Mouse (Mus musculus) midbrain, postnatal 0 days (tissue): ENCODE measurements around the gene Gnaz. TPM values are rescaled to one million over a fixed set of nuclear protein-coding genes. Genes with fewer than 3 reads are reported as not detected.

Experiments used
- ATAC-seq: fragments of 200-750 bp; cut with Nextera tagmentation; 2 replicates; pipeline ENCODE4 v1.8.0; 2017; ENCODE audit warnings: moderate number of reproducible peaks, mild to moderate bottlenecking, moderate TSS enrichment, moderate library complexity; ENCODE audit not compliant: low FRiP score
- DNase-seq: peaks from one replicate; pipeline ENCODE4 v3.0.0-alpha.2; 2015; ENCODE audit warnings: low spot score
- H3K27ac ChIP-seq: fragments of 300-500 bp; sonication (generic); 2 replicates; pipeline ENCODE4 v1.5.1; 2014; ENCODE audit warnings: low read depth, mild to moderate bottlenecking, low read length, mixed read lengths
- H3K27me3 ChIP-seq: fragments of 300-500 bp; sonication (generic); 2 replicates; pipeline ENCODE4 v1.6.1; 2014; ENCODE audit warnings: low read length, control low read depth, mixed read lengths; ENCODE audit not compliant: insufficient read depth
- H3K36me3 ChIP-seq: fragments of 300-500 bp; sonication (generic); 2 replicates; pipeline ENCODE4 v1.6.1; 2014; ENCODE audit warnings: low read length, control low read depth, mixed read lengths; ENCODE audit not compliant: insufficient read depth
- H3K4me1 ChIP-seq: fragments of 300-500 bp; sonication (generic); 2 replicates; pipeline ENCODE4 v1.6.1; 2014; ENCODE audit warnings: mild to moderate bottlenecking, control low read depth, antibody characterized with exemption, low read length, mixed read lengths; ENCODE audit not compliant: insufficient read depth
- H3K4me2 ChIP-seq: fragments of 300-500 bp; sonication (generic); 2 replicates; pipeline ENCODE4 v1.6.1; 2014; ENCODE audit warnings: low read depth, mild to moderate bottlenecking, low read length, mixed read lengths; ENCODE audit not compliant: poor library complexity, severe bottlenecking
- H3K4me3 ChIP-seq: fragments of 300-500 bp; sonication (generic); 2 replicates; pipeline ENCODE4 v1.5.1; 2014; ENCODE audit warnings: low read depth, mild to moderate bottlenecking, low read length, moderate library complexity
- H3K9ac ChIP-seq: fragments of 300-500 bp; sonication (generic); replicated peaks from 2 replicates; pipeline ENCODE4 v1.6.1; 2014; ENCODE audit warnings: mild to moderate bottlenecking, low read length, moderate library complexity, mixed read lengths; ENCODE audit not compliant: poor library complexity, severe bottlenecking
- H3K9me3 ChIP-seq: fragments of 300-500 bp; sonication (generic); 2 replicates; pipeline ENCODE4 v1.6.1; 2016; ENCODE audit warnings: low read length, control low read depth
- CTCF ChIP-seq: IDR thresholded peaks from 2 replicates; pipeline ENCODE4 v1.5.1; 2016; ENCODE audit warnings: antibody characterized with exemption, mild to moderate bottlenecking
- WGBS: fragments of 180-500 bp; shearing (Covaris S2); extraction: QIAGEN DNeasy Blood & Tissue Kit; methylation state at CpG from one replicate; pipeline ENCODE4 v1.1.7; 2014; 5-methylcytosine and 5-hydroxymethylcytosine counted together
- polyA plus RNA-seq: library from polyadenylated mRNA; unstranded; fragments of >200 nt; fragmentation: Nextera tagmentation; extraction: Ambion mirVana; gene quantifications from 2 replicates; pipeline ENCODE4 v1.2.1, GENCODE M21; 2015
- total RNA-seq: library from RNA; depleted of rRNA; stranded (reverse); fragments of >200 nt; gene quantifications from 2 replicates; pipeline ENCODE4 v1.2.3, GENCODE M21; 2014

The Gnaz gene
- total and polyA plus RNA-seq, 2 experiments from 2014 or later: 132 to 219 TPM

DNA sequence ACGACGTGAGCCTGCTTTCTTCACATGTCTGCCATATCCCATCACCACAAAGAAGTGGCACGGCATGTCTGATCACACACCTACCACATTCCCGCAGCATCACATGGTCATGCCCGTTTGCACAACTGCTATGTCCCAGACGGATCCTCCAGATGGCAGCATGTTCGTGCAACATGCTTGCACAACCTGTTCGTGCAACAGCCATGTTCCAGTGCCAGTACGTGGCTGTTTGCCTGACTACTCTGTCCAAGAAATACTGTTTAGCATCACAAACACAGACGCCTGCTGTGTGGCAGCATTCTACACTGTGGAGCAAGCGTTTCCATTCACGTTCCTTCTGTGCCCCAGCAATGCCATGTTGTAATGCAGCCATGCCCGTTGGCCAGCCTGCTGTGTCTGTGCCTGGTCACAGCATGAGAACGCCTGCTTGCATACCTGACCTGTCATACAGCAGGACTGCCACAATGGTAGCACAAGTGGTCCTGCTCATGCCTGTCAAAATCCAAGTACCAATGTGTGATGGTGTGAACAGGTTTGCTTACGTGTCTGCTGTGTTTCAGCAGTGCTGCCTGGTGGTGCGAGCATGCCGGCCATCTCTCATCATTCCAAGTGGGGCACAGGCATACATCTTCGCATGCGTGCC, 33.3 kb upstream of the Gnaz start:
- Histone ChIP-seq H3K36me3 (no peaks in the 10 kb centered on the region), H3K27me3 (no peaks in the 10 kb centered on the region), H3K4me3 (no peak overlapping the region), H3K27ac (no peak overlapping the region), H3K4me2 (no peak overlapping the region), H3K9me3 (no peaks in the 10 kb centered on the region), H3K9ac (no peak overlapping the region), H3K4me1 (no peaks in the 10 kb centered on the region)
- WGBS: 76% methylated on average over 19 of the region's 19 CpGs
- peak; percentile 41 for DNase-seq
- ATAC-seq: no peak
- peak; percentile 49 for TF ChIP-seq CTCF

DNA sequence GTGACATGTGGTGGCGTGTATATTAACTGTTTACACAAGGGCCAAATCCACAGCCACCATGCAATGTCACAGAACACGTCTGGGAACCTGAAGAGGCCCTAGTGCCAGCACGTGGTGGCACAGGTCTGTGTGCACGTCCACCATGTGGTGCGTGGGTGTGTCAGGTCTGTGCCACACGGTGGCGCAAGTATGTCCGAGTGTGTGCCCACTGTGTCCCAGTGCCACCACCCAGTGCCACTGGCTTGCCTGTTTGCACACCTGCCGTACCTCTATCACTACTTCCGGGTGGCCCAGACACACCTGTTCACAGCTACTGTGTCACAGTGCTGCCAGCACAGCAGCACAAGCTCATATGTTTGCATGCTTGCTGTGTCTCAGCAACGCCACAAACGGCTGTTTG, 32.5 kb upstream of the Gnaz start:
- no peak for ATAC-seq
- 84% methylated on average over 12 of the region's 12 CpGs for WGBS
- TF ChIP-seq CTCF: no peak

DNA sequence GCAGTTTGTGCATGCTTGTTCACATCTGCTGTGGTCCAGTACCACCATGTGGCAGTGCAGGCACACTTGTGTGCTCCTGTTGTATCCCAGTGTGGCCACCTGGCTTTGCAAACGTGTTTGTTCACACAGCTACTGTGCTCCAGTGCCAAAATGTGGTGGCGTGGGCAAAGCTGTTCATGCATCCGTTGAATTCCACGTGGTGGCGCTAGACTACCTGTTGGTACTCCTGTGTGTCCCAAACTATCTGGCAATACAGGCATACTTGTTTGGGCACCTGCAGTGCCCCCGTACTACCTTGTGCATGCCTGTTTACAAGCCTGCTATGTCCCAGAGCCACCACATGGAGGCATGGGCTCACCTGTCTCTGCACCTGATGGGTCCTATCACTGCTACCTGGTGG, 32.0 kb upstream of the Gnaz start:
- DNase-seq: peak; percentile 55
- Histone ChIP-seq H3K27ac (no peak overlapping the region), H3K36me3 (no peaks in the 10 kb centered on the region), H3K9me3 (no peaks in the 10 kb centered on the region), H3K4me2 (no peak overlapping the region), H3K4me3 (no peak overlapping the region), H3K4me1 (no peaks in the 10 kb centered on the region), H3K27me3 (no peaks in the 10 kb centered on the region), H3K9ac (no peak overlapping the region)
- peak; percentile 70 for TF ChIP-seq CTCF
- no peak for ATAC-seq
- WGBS: 27% methylated on average over 6 of the region's 6 CpGs

More for the DNA sequence above, 32.5 kb upstream of the Gnaz start:
- H3K9ac ChIP-seq: no peak overlapping the region
- no peaks in the 10 kb centered on the region for H3K9me3 ChIP-seq
- H3K27ac ChIP-seq: no peak overlapping the region
- no peak overlapping the region for H3K4me2 ChIP-seq
- no peaks in the 10 kb centered on the region for H3K4me1 ChIP-seq
- no peaks in the 10 kb centered on the region for H3K36me3 ChIP-seq
- H3K4me3 ChIP-seq: no peak overlapping the region
- no peak for DNase-seq
- no peaks in the 10 kb centered on the region for H3K27me3 ChIP-seq

DNA sequence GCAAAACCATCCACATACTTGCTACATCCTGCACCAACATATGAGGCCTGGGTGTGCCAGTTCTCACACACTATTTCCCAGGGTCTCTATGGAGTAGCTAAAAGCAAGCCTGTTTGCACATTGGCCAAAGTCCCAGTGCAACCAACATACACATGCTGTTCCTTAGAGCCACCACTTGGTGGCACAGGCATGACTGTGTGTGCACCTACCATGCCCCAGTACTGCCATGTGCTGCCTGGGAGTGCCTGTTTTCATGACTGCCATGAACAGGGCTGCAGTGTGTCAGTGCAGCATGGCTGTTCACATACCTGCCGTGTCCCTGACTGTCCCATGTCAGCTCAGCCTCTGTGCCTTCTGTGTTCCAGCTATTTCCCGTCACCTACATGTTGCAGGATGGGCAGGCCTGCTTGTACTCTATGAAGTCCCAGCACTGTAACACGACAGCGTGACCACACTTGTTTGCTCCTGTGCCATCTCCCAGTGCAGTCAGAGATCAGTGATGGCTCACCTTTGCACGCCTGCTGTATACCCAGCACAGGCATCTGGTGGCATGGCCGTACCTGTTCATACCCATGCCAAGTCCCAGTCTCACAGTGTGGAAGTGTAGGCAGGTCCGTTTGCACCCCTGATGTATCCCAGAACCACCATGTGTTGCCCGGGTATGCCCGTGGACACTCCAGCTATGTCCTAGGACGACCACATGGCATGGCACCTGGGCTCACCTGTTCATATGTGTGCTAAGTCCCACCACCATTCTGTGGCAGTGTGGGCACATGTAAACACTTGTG, 29.8 kb upstream of the Gnaz start:
- peak; percentile 79 for DNase-seq
- Histone ChIP-seq H3K4me1 (no peaks in the 10 kb centered on the region), H3K27ac (no peak overlapping the region), H3K27me3 (no peaks in the 10 kb centered on the region), H3K9me3 (no peaks in the 10 kb centered on the region), H3K9ac (no peak overlapping the region), H3K36me3 (no peaks in the 10 kb centered on the region), H3K4me2 (no peak overlapping the region), H3K4me3 (no peak overlapping the region)
- peak; percentile 79 for TF ChIP-seq CTCF
- ATAC-seq: no peak
- 79% methylated on average over 10 of the region's 10 CpGs for whole genome bisulfite sequencing

DNA sequence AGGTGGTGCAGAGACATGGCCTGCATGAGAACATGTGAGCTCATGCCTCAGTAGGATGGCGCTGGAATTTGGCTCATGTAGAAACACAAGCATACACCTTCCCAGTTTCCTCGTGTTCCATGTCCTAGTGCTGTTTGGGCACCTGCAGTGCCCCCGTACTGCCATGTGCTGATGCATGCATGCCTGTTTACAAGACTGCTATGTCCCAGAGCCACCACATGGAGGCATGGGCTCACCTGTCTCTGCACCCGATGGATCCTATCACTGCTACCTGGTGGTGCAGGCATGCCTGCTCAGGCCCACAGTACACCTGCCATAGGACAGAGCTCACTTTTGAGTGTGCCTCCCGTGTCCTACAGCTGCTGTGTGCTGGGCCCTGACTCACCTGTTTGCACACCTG, 28.6 kb upstream of the Gnaz start:
- WGBS: 78% methylated on average over 5 of the region's 5 CpGs
- H3K27ac ChIP-seq: no peak overlapping the region

DNA sequence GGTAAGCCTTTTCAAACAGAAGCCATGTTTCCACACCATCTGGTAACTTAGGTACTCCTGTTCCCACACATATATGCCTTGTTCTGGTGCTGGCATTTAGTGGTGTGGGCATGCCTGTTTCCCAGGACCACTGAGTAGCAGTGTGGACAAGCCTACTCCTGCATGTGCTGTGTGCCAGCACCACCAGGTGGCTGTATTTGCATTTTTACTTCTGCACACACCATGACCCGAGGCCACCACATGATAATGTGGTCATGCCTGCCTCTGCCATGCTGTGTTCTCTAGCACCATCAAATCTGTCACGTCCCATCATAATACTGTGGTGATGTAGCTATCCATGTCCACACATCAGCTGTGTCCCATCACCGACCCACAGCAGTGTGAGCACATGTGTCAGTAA, 27.7 kb upstream of the Gnaz start:
- no peak overlapping the region for H3K9ac ChIP-seq
- H3K4me3 ChIP-seq: no peak overlapping the region
- H3K4me2 ChIP-seq: no peak overlapping the region
- H3K27me3 ChIP-seq: no peaks in the 10 kb centered on the region
- H3K36me3 ChIP-seq: no peaks in the 10 kb centered on the region
- ATAC-seq (0 out of 2 replicates have a peak, but pooled peaks have one; percentile 36), DNase-seq (peak; percentile 51)
- no peak overlapping the region for H3K27ac ChIP-seq
- WGBS: 63% methylated on average over 3 of the region's 3 CpGs
- no peaks in the 10 kb centered on the region for H3K9me3 ChIP-seq
- TF ChIP-seq CTCF: peak; percentile 72
- H3K4me1 ChIP-seq: no peaks in the 10 kb centered on the region

More for the DNA sequence above, 28.6 kb upstream of the Gnaz start:
- no peak for DNase-seq
- no peak for ATAC-seq
- H3K4me1 ChIP-seq: no peaks in the 10 kb centered on the region
- H3K27me3 ChIP-seq: no peaks in the 10 kb centered on the region
- no peaks in the 10 kb centered on the region for H3K36me3 ChIP-seq
- no peak overlapping the region for H3K4me3 ChIP-seq
- no peak overlapping the region for H3K4me2 ChIP-seq
- H3K9me3 ChIP-seq: no peaks in the 10 kb centered on the region
- H3K9ac ChIP-seq: no peak overlapping the region
- peak; percentile 47 for TF ChIP-seq CTCF
